Mouse (Mus musculus) activated CD4-positive, CD25-positive, alpha-beta regulatory T cell, adult 4 months (primary cell): ENCODE measurements at regions not wholly inside any gene's neighbourhood (a gene's known extent, or its start where the extent isn't known, plus 50 kb on each side); places are given as distances from the start of the nearest gene placed in this dataset.

Source experiments
- ATAC-seq: one replicate; pipeline ENCODE4 v1.8.0; 2017

- ATAC-seq: peak; percentile 99
Observed at GRCm38 (mm10) chr4:53915326-53915725, 89.5 kb downstream of the Tmem38b start.

GRCm38 (mm10) chr4:53919188-53919587 is 93.3 kb downstream of the Tmem38b start:
- peak; percentile 14 for ATAC-seq

DNA sequence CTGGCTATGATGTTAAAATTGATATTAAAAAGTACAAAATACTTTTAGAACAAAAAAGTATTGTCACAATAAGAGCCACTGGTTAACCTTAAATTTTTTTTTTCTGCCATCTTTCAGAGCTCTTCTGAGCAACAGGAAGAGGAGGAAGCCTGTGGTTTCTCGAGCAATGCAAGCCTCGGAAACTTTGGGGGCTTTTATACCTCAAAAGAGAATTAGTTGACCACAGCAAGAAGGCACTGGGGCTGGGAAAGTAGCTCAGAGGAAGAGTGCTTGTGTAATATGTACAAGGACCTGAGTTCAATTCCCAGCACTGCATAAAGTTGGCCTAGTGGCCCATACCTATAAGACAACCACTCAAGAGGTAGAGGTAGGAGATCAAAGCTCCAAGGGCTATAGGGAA is 94.7 kb downstream of the Tmem38b start:
- peak; percentile 73 for ATAC-seq

DNA sequence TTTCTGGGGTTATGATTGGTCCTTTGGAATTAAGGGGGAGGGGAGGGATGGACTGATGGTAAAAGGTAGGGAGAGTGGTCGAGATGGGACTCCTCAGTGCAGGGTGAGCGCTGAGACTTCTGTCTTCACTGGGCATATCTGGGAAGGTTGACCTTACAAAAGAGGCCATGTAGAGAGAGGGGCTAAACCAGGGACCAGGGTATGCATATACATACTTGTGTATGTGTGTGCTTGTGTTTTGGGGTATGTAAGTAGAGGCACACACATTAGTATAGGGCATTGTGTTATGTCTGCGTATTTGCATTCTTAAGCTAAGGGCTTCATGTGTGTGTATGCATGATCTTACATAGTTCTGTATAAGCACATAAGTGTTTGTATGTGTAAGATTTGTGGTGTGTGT is 105.2 kb downstream of the Tmem38b start:
- ATAC-seq: no peak

DNA sequence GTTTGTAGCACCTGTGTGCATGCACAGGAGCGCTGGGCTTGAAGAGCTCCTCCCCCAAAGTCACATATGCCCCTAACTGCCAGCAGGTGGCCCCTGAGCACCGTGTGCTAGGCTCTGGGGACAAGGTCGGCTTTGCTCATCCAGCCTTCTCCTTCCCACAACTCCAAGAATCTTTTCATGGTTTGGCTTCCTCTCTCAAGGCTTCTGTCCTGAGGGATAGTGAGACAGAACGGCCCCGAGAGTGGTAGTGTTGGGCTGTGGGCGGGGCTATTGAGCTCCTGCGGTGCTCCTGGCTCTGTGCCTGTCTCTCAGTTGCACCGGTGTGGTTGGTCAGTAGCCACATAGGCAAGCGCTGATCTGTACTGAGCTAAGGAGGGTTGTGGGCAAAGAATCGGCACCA is 105.7 kb downstream of the Tmem38b start:
- ATAC-seq: peak; percentile 94

- no peak for ATAC-seq
Observed at GRCm38 (mm10) chr4:53935306-53935705, 109.5 kb downstream of the Tmem38b start.

DNA sequence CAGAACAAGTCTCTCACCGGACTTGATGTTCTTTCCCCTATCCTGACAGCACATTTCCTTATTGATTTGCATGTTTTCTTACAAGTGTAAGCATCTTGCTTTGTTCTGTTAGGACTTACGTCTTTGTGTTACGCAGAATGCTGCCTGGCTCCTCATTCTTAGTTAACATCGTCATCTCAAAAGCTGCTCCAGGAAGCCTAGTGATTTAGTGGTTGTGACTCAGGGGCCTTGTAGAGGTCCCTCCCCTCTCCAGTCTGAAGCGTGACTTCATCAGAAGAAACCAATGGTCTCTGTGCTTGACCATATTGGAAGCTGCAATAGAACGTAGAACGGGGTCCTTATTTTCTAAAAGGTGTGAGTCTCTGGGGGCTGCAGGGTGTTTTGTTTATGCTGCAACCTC is 122.9 kb downstream of the Tmem38b start:
- no peak for ATAC-seq

- ATAC-seq: no peak
Observed at GRCm38 (mm10) chr4:53949164-53949563, 123.3 kb downstream of the Tmem38b start.

DNA sequence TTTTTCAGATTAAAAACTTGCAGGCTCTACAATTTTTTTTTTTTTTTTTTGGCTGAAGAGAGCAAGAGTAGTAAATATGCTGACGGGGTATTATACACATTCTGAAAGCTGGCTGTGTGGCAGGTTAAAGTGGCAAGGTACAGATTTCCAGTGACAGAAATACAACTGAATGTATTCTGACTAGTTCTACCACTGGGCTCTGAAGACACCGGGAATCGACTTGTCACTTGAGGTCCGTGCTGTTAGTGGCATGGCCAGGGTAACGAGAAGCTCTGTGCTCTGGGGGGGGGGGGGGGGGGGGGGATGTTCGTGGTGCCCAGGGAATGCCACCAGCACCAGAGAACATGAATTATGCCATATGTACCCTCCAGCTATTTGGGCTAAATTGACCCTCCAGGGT is 124.7 kb downstream of the Tmem38b start:
- ATAC-seq: no peak

DNA sequence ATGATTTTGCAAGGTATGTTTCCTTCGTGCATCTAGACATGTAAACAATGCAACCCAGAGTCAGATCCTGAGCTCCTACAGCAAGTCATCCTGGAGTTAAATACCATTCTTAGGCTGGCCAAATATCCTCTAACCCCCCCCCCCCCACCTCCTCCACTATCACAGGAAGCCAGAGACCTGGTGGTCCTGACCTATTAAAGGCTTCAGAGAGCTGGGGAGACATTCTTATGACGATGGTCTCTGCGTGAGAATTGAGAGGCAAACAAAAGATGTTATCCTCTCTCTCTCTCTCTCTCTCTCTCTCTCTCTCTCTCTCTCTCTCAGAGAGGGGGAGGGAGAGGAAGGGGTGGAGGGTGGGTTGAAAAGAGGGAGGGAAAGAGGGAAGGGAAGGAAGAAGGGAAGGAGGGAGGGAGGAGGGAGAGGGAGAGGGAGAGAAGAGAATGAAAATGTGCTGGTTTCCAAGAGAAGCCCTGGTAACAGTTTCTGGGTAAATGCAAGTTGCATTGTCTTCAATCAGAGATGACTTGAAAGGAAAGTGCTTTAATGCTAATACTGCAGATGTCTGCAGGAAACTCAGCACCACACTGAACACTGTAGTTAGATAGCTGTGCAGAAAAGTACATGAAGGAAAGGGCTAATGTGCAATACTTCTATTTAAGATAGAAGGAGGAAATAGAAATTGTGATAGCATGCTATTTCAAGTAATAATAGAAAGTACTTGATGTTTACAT is 125.3 kb downstream of the Tmem38b start:
- ATAC-seq: no peak

GRCm38 (mm10) chr4:53951734-53952109 is 125.9 kb downstream of the Tmem38b start:
- no peak for ATAC-seq

GRCm38 (mm10) chr4:53952288-53952687 is 126.4 kb downstream of the Tmem38b start:
- ATAC-seq: no peak

DNA sequence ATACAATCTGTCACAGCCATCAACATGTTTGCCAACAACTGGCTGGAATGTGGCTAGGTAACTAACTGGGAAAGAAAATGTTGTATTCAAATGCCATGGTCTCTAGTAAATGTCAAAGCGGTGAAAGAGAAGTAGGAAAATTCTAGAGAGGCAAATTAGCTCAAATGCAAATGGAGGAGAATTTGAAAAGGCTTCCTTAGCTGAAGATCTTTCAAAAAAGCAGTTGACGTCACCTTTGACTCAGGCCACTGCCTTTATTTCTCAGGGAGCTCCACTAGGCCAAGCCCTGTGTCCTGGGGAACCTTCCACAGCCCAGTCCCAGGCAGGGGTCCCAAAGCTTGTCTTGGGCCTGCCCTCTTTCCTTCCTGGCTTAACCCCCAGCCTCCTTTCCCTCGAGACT is 136.6 kb downstream of the Tmem38b start:
- no peak for ATAC-seq

DNA sequence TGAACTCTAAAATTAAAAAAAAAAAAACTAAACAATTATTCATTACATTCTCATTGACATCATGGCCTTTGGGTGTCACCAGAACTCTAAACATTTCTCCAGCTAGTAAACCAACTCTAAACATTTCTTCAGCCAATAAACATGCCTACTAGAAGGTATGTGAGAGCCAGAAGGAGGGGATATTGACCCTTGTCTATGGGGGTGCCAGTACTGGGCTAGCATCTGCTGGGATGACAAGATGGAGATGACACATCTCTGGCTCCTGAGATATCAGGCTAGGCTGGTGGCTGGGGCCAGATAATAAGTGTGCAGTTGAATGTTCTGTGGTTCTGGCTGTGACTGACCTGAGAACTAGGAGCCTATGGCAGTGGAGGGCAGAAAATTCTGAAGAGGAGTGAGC is 144.6 kb downstream of the Tmem38b start:
- no peak for ATAC-seq

DNA sequence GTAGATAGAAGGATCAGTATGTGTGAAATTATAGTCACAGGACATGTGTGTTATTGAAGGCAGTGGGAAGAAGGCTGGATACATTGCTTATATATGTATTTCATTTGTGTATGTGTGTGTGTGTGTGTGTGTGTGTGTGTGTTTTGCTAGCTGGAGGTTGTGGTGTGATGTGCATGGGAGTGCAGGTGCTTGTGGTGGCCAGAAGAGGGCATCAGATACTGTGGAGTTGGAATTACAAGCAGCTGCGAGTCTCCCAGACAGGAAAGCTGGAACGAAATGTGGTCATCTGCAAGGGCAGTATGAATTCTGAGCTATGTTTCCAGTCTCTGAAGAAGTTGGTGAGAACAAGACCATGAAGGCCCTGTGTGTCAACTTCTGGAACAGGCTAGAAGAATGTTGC is 145.1 kb downstream of the Tmem38b start:
- ATAC-seq: no peak

GRCm38 (mm10) chr4:53976036-53976638 is 150.3 kb downstream of the Tmem38b start:
- ATAC-seq: no peak

- no peak for ATAC-seq
Observed at GRCm38 (mm10) chr4:53986519-53987301, 160.9 kb downstream of the Tmem38b start.

- no peak for ATAC-seq
Observed at GRCm38 (mm10) chr4:53987536-53987935, 161.7 kb downstream of the Tmem38b start.

GRCm38 (mm10) chr4:54021069-54021829 is 195.4 kb downstream of the Tmem38b start:
- ATAC-seq: no peak

- no peak for ATAC-seq
Observed at GRCm38 (mm10) chr4:54021861-54022385, 196.1 kb downstream of the Tmem38b start.

DNA sequence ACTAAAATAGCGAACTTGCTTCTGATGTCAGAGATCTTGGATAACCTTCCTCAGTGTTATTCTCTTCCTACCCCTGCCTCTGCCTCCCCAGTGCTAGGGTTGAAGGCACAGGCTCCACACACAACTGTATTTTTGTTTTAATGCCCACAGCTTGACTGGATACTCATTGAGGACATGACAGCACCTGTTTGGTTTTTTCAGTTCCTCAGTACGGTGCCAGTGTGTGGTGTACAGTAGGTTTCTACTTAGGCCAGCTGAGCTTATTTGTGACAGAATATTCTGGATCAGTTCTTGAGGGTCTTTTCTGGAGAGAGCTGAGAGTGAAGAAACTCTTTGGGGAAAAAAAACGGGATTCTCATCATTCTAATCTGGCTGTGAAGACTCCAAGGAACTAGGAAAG is 201.1 kb downstream of the Tmem38b start:
- ATAC-seq: no peak

- no peak for ATAC-seq
Observed at GRCm38 (mm10) chr4:54027565-54028237, 201.9 kb downstream of the Tmem38b start.
